Mouse (Mus musculus) kidney, postnatal 0 days (tissue): ENCODE measurements around the gene Map2k6. TPM values are rescaled to one million over a fixed set of nuclear protein-coding genes. Genes with fewer than 3 reads are reported as not detected.
A peak's percentile ranks its signal among the peaks of the same experiment; 100 is the strongest.

ENCODE experiments used
- ATAC-seq: fragments of 200-750 bp; cut with Nextera tagmentation; replicated peaks from 2 replicates; pipeline ENCODE4 v1.8.0; 2017; ENCODE audit warnings: low read depth, moderate number of reproducible peaks, moderate TSS enrichment, moderate library complexity; ENCODE audit not compliant: low FRiP score
- DNase-seq: peaks from one replicate; pipeline ENCODE4 v3.0.0-alpha.2; 2016; ENCODE audit warnings: low spot score
- H3K27ac ChIP-seq: fragments of 300-500 bp; sonication (generic); 2 replicates; pipeline ENCODE4 v1.5.1; 2014; ENCODE audit warnings: mild to moderate bottlenecking
- H3K27me3 ChIP-seq: fragments of 300-500 bp; sonication (generic); 2 replicates; pipeline ENCODE4 v1.6.1; 2014; ENCODE audit warnings: low read length, mixed read lengths; ENCODE audit not compliant: insufficient read depth
- H3K36me3 ChIP-seq: fragments of 300-500 bp; sonication (generic); 2 replicates; pipeline ENCODE4 v1.6.1; 2014; ENCODE audit warnings: low read length, mixed read lengths; ENCODE audit not compliant: insufficient read depth
- H3K4me1 ChIP-seq: fragments of 300-500 bp; sonication (generic); replicated peaks from 2 replicates; pipeline ENCODE4 v1.6.1; 2014; ENCODE audit warnings: antibody characterized with exemption, low read length, mixed read lengths; ENCODE audit not compliant: insufficient read depth
- H3K4me2 ChIP-seq: fragments of 300-500 bp; sonication (generic); 2 replicates; pipeline ENCODE4 v1.6.1; 2014; ENCODE audit warnings: mild to moderate bottlenecking, low read length, moderate library complexity, mixed read lengths
- H3K4me3 ChIP-seq: fragments of 300-500 bp; sonication (generic); replicated peaks from 2 replicates; pipeline ENCODE4 v1.5.1; 2014; ENCODE audit warnings: low read depth, low read length
- H3K9ac ChIP-seq: fragments of 300-500 bp; sonication (generic); 2 replicates; pipeline ENCODE4 v1.6.1; 2014; ENCODE audit warnings: low read depth, low read length
- H3K9me3 ChIP-seq: fragments of 300-500 bp; sonication (generic); replicated peaks from 2 replicates; pipeline ENCODE4 v1.6.1; 2016; ENCODE audit warnings: low read length, inconsistent platforms, mixed read lengths
- CTCF ChIP-seq: IDR thresholded peaks from 2 replicates; pipeline ENCODE4 v1.5.1; 2016; ENCODE audit warnings: antibody characterized with exemption, low read depth, mild to moderate bottlenecking, moderate library complexity
- WGBS: fragments of 180-500 bp; shearing (Covaris S2); extraction: QIAGEN DNeasy Blood & Tissue Kit; methylation state at CpG from one replicate; pipeline ENCODE4 v1.1.7; 2014; 5-methylcytosine and 5-hydroxymethylcytosine counted together
- polyA plus RNA-seq: library from polyadenylated mRNA; unstranded; fragments of >200 nt; fragmentation: Nextera tagmentation; extraction: Ambion mirVana; gene quantifications from 2 replicates; pipeline ENCODE4 v1.2.1, GENCODE M21; 2015

The Map2k6 gene
- polyA plus RNA-seq, 1 experiment from 2014 or later = 12.7 TPM

DNA sequence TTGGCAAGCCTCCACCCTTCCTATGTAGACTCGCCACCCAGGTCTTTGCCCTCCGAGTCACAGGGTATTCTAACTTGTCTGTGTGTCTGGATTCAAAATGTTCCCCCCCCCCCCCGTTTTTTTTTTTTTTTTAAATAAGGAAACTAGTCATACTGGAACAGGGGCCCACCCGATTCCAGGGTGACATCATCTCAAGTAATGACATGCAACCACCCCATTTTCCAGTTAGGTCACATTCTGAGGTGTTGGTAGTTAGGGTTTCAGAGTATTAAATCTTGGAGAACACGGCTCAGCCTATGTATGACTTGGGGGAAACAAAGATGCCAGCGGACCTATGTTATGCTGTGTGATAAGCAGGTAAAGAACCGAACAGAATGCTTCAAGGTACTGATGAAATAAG, 15.3 kb downstream of the Map2k6 start:
- WGBS = 86% methylated on average over 7 of the region's 7 CpGs
- Histone ChIP-seq H3K4me3 (no peak overlapping the region), H3K4me1 (no peaks in the 10 kb centered on the region), H3K4me2 (no peak overlapping the region), H3K27me3 (no peaks in the 10 kb centered on the region), H3K27ac (no peak overlapping the region), H3K36me3 (no peaks in the 10 kb centered on the region), H3K9me3 (no peaks in the 10 kb centered on the region), H3K9ac (no peak overlapping the region)
- no peak for TF ChIP-seq CTCF
- no peak for ATAC-seq
- DNase-seq = no peak

DNA sequence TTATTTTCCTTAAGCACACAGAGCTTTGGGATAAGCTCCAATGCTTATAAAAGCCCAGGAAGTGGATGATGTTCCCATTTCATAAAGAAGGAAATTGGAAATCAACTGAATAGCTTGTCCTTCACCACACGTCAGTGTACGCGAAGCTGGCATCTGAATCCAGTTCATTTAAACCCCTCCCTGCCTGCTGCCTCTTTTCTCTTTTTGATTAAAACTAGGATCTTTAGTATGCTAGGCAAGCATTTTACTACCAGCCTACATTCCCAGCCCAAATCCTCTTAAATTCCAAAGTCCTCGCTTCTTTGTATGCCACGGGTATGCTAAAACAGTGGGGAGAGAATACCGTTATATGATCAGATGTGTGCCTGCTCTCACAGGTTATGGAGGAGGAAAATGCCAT, 17.8 kb downstream of the Map2k6 start:
- H3K4me3 ChIP-seq = no peak overlapping the region
- H3K4me1 ChIP-seq = no peaks in the 10 kb centered on the region
- WGBS = 87% methylated on average over 6 of the region's 6 CpGs
- ATAC-seq = no peak
- no peak for DNase-seq
- no peaks in the 10 kb centered on the region for H3K27me3 ChIP-seq
- no peaks in the 10 kb centered on the region for H3K36me3 ChIP-seq
- no peaks in the 10 kb centered on the region for H3K9me3 ChIP-seq
- H3K27ac ChIP-seq = no peak overlapping the region
- TF ChIP-seq CTCF = no peak
- H3K9ac ChIP-seq = no peak overlapping the region
- H3K4me2 ChIP-seq = no peak overlapping the region

DNA sequence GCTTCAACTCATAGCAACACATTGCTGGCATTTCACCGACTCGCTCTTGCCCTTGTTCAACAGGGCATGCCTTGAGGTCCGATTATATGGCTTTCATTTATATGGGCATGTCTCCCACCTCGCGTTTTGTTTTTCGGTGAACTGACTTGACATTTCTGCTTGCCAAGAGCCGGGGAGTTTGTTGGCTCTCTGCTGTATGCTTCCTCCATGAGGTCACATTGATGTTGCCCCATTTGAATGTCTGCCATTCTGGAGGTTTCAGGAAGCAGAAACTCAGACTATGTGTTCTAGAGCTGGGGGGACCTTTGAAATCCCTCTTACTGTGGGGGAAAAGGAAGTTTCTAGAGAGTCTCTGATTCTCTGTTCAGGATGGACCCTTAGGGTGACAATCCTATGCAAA, 21.5 kb downstream of the Map2k6 start:
- Histone ChIP-seq H3K9me3 (no peaks in the 10 kb centered on the region), H3K27me3 (no peaks in the 10 kb centered on the region), H3K36me3 (no peaks in the 10 kb centered on the region), H3K27ac (no peak overlapping the region), H3K9ac (no peak overlapping the region), H3K4me2 (no peak overlapping the region), H3K4me3 (no peak overlapping the region), H3K4me1 (no peaks in the 10 kb centered on the region)
- no peak for TF ChIP-seq CTCF
- DNase-seq = no peak
- no peak for ATAC-seq
- 89% methylated on average over 7 of the region's 7 CpGs for WGBS

DNA sequence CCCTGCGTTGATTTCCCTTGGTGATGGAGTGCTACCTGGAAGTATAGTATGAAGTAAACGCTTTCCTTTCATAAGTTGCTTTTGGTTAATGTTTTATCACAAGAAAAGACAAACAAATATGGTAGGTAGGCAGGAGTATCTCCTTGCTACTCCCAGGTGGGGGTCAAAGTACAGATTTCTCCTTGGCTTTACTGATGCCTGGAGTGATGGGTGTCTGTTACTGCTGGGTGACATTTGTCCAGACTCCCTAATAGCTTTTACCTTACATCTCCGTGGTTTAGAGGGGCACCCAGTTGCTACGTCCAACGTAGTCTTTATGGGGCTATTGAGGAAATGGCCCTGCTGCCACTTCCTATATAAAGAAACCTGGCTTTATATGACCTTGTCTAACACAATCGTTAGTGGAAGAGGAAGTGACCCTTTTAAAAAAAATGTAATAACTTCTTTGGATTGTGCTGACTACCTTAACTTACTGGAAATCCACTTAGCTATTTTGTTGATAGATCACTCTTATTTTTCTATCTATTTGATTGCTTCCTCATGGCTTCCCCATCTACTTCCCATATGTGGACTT, 27.7 kb downstream of the Map2k6 start:
- no peaks in the 10 kb centered on the region for H3K9me3 ChIP-seq
- no peaks in the 10 kb centered on the region for H3K36me3 ChIP-seq
- ATAC-seq (no peak), DNase-seq (no peak)
- H3K27ac ChIP-seq = no peak overlapping the region
- H3K4me2 ChIP-seq = 0 out of 2 replicates have a peak overlapping the region, but pooled peaks have one; percentile 5
- no peak overlapping the region for H3K4me3 ChIP-seq
- H3K27me3 ChIP-seq = no peaks in the 10 kb centered on the region
- 0 out of 2 replicates have a peak, but pooled peaks cover 8% of the 10 kb centered on the region for H3K4me1 ChIP-seq
- H3K9ac ChIP-seq = no peak overlapping the region
- WGBS = 43% methylated on average over 6 of the region's 6 CpGs
- no peak for TF ChIP-seq CTCF

DNA sequence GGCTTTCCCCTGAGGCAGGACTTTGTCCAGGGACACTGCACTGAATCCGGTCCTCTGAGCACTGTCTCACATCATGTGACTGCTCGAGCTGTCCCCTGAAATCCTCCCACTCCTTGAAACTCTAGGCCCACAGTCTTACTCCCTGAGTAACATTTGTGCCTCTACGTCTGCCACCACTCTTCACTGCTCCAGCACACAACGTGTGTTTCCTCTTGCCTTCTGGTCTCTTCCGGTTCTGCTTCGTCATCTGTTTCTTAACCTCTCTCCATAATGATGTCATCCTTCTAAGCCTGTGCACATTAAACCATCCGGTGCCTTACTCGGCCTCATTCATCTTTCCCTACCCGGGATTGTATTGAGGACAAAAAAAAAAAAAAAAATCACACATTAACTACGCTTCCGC, 28.2 kb downstream of the Map2k6 start:
- ATAC-seq = peak; percentile 77
- H3K27me3 ChIP-seq = no peaks in the 10 kb centered on the region
- 0 out of 2 replicates have a peak, but pooled peaks cover 8% of the 10 kb centered on the region for H3K4me1 ChIP-seq
- H3K4me2 ChIP-seq = 0 out of 2 replicates have a peak overlapping the region, but pooled peaks have one; percentile 5
- H3K9me3 ChIP-seq = no peaks in the 10 kb centered on the region
- H3K36me3 ChIP-seq = no peaks in the 10 kb centered on the region
- no peak for TF ChIP-seq CTCF
- no peak overlapping the region for H3K9ac ChIP-seq
- peak; percentile 71 for DNase-seq
- no peak overlapping the region for H3K27ac ChIP-seq
- WGBS = 26% methylated on average over 11 of the region's 11 CpGs
- H3K4me3 ChIP-seq = no peak overlapping the region

DNA sequence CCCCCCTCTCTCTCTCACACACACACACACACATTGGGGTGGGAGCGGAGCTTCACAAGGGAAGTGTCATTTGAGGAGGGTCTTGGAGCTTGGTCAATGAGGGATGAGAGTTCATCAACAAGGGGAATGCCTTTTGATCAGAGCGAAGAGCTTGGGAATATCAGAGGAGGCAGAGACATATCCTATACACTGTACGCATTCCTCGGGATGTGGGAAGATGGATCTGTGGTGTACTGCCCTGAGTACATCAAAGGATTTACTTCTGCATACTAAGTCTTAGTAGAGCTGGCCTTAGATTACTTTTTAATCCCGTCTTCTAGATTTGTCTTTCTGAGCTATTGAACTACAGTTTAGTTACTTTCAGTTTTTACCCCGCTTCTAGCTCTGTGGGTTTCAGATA, 30.1 kb downstream of the Map2k6 start:
- no peak overlapping the region for H3K27ac ChIP-seq
- no peak for ATAC-seq
- no peak for TF ChIP-seq CTCF
- H3K4me3 ChIP-seq = no peak overlapping the region
- no peaks in the 10 kb centered on the region for H3K36me3 ChIP-seq
- H3K9me3 ChIP-seq = no peaks in the 10 kb centered on the region
- DNase-seq = no peak
- 0 out of 2 replicates have a peak, but pooled peaks cover 8% of the 10 kb centered on the region for H3K4me1 ChIP-seq
- H3K4me2 ChIP-seq = no peak overlapping the region
- H3K27me3 ChIP-seq = no peaks in the 10 kb centered on the region
- 51% methylated on average over 6 of the region's 6 CpGs for WGBS
- no peak overlapping the region for H3K9ac ChIP-seq
